Mouse (Mus musculus) myocyte (in vitro differentiated cells): Measurements from ENCODE around the gene Tspyl3.

Source experiments
- MAX ChIP-seq: IDR thresholded peaks from one replicate; pipeline ENCODE4 v1.6.1; 2011; ENCODE audit warnings: low read depth, mild to moderate bottlenecking, control low read depth
- MYOG ChIP-seq, 3 experiments: IDR thresholded peaks; one replicate each; pipeline ENCODE4 v1.6.1; 2011; ENCODE audit warnings: control low read depth in 2 of 3, low read depth in 2 of 3, mild to moderate bottlenecking in 2 of 3; ENCODE audit not compliant: insufficient read length in 2 of 3, control insufficient read depth in 1 of 3, insufficient read depth in 1 of 3
- POLR2A ChIP-seq: IDR thresholded peaks from one replicate; pipeline ENCODE4 v1.6.1; 2011; ENCODE audit warnings: low read depth, mild to moderate bottlenecking, control low read depth, moderate library complexity; ENCODE audit not compliant: insufficient read length
- POLR2AphosphoS2 ChIP-seq: IDR thresholded peaks from one replicate; pipeline ENCODE4 v1.6.1; 2011; ENCODE audit warnings: low read depth, control low read depth; ENCODE audit not compliant: insufficient read length
- REST ChIP-seq: IDR thresholded peaks from one replicate; pipeline ENCODE4 v1.6.1; 2011; ENCODE audit warnings: mild to moderate bottlenecking, control low read depth, moderate library complexity; ENCODE audit not compliant: insufficient read depth, insufficient read length
- USF1 ChIP-seq: IDR thresholded peaks from one replicate; pipeline ENCODE4 v1.6.1; 2011; ENCODE audit warnings: low read depth, mild to moderate bottlenecking, control low read depth, moderate library complexity

GRCm38 (mm10) chr2:153209286-153209685, 16.0 kb downstream of the Tspyl3 start:
- TF ChIP-seq POLR2A: no peak
- TF ChIP-seq MAX: no peak
- TF ChIP-seq REST: no peak
- no peak for TF ChIP-seq USF1
- no peak for TF ChIP-seq MYOG (IDR thresholded peaks at IDR 0.05; ENCODE audit: control insufficient read depth in 1 of 3, insufficient read depth in 1 of 3, insufficient read length in 2 of 3, low read depth in 2 of 3)
- TF ChIP-seq POLR2AphosphoS2: no peak
